In the genomic region with DNA sequence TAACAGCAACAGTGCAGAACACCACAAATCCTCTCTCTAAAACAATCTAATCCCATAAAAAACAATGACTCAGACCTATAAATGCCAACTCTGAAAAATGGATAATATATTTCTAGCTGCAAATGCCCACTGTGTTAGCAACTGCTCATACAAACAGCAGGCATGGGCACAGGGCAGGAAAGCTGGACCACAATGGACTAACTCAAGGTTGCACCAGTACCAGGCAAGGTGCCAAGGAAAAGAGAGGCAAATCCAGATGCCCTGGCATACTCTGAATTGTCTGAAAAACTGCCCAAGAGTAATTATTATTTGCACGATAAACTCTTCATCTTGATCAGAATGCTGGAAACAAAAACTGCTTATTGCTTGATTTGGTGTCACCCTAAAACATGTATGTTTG, we compare ENCODE assay signal across 11 mouse cellular contexts. TPM values are rescaled to one million over a fixed set of nuclear protein-coding genes. Genes with fewer than 3 reads are reported as not detected.
A peak's percentile ranks its signal among the peaks of the same experiment; 100 is the strongest.
DNase-seq lines count a peak whose midpoint lies in the region; ATAC-seq and TF ChIP-seq lines count a peak whose summit lies in the region.
"Had no signal": no experiment of that assay in that cellular context is flagged by ENCODE, and none has a peak within 500 bp of the region (broad histone marks: within the 10 kb centered on the region; RNA-seq: fewer than 3 reads in every experiment).

No protein-coding gene starts in this region.

- no peak overlapping the region for H3K27ac ChIP-seq in liver, adult 2 months (replicated peaks; ENCODE audit: insufficient read depth, low read depth, low read length)
- H3K27ac ChIP-seq: embryonic facial prominence, embryonic 12.5 days; midbrain, embryonic 15.5 days had no signal

- H3K36me3 ChIP-seq in liver, adult 2 months (ENCODE audit: control insufficient read depth, insufficient read depth, low read length) = peaks cover 29% of the 10 kb centered on the region

- DNase-seq in frontal cortex, postnatal 14 days (ENCODE audit: low spot score in 2 of 2) = no peak
- peak; percentile 89 for DNase-seq in liver, adult 2 months (ENCODE audit: extremely low read depth, low read depth, low spot score)
- DNase-seq in liver (no peak), Patski (ENCODE audit: low read depth, low spot score) (peak; percentile 97)
- DNase-seq in heart, postnatal 4 days = peak; percentile 35
- no peak for DNase-seq in spleen, adult 12 weeks (ENCODE audit: low spot score)
- DNase-seq in right cerebral cortex, postnatal 25 days = no peak
- DNase-seq: gastrocnemius, postnatal 10 days had no signal

- CTCF ChIA-PET in Patski (lab: Charles Lee) = interaction anchor here (1.0 kb wide), 1 partner anchor 52 kb away, joined by 3 read pairs; no protein-coding TSS in a partner anchor

- POLR2A ChIA-PET in Patski (lab: Charles Lee) = interaction anchor here (1.0 kb wide), 1 partner anchor 39 kb away, joined by 3 read pairs; no protein-coding TSS in a partner anchor

- TF ChIP-seq CTCF in liver, adult 2 months (IDR thresholded peaks at IDR 0.05; ENCODE audit: low read depth, low read length) = no peak
- no peak for TF ChIP-seq CTCF in Patski (IDR thresholded peaks at IDR 0.05)

- peak; percentile 27 for ATAC-seq in frontal cortex, adult (ENCODE audit: low TSS enrichment)
- ATAC-seq in Patski = peak; percentile 97
- ATAC-seq: midbrain, embryonic 15.5 days had no signal

- whole genome bisulfite sequencing in liver, adult 2 months = 17% methylated on average over 1 of the region's 1 CpGs

- no peak overlapping the region for H3K9ac ChIP-seq in liver, adult 2 months (ENCODE audit: low read depth, low read length)
- H3K9ac ChIP-seq: embryonic facial prominence, embryonic 12.5 days; midbrain, embryonic 15.5 days had no signal

- H3K4me3 ChIP-seq in liver, adult 2 months (ENCODE audit: insufficient read depth, low read depth, low read length) = no peak overlapping the region
- H3K4me3 ChIP-seq: embryonic facial prominence, embryonic 12.5 days; midbrain, embryonic 15.5 days had no signal

- no peaks in the 10 kb centered on the region for H3K27me3 ChIP-seq in liver, adult 2 months (ENCODE audit: control insufficient read depth, insufficient read depth, low read length)
- H3K27me3 ChIP-seq in Patski = no peaks in the 10 kb centered on the region
- H3K27me3 ChIP-seq: embryonic facial prominence, embryonic 12.5 days; midbrain, embryonic 15.5 days had no signal

- no peak for TF ChIP-seq POLR2A in liver, adult 2 months (IDR thresholded peaks at IDR 0.05; ENCODE audit: extremely low read depth, insufficient read depth, low read length)

- peaks cover 21% of the 10 kb centered on the region for H3K4me1 ChIP-seq in liver, adult 2 months (ENCODE audit: control insufficient read depth, insufficient read depth, low read length)
- H3K4me1 ChIP-seq: embryonic facial prominence, embryonic 12.5 days; midbrain, embryonic 15.5 days had no signal

- in situ Hi-C loops in Patski (cut with MboI; ENCODE audit: low pct_unique_long_range_greater_than_20kb) = no loop called here

- peaks cover 17% of the 10 kb centered on the region; the same call in 1 of the 2 replicates for H3K79me2 ChIP-seq in liver, adult 2 months (ENCODE audit: control insufficient read depth, insufficient read depth, low read length)

RNA-seq across cellular contexts. Expression of a gene that starts 42.8 kb away (rescaled TPM):
- total RNA-seq in liver, adult 2 months (2014; rRNA removed) = 3.0 and 4.1 TPM in 2 replicates
- 5.8 and 6.7 TPM in 2 replicates for polyA plus RNA-seq in liver, adult 2 months (2012; rRNA removed)
- polyA plus RNA-seq in Patski (2021) = 41.5 TPM
- 10 to 100 TPM; 29.4 to 32.5 TPM for total RNA-seq in heart, postnatal 4 days (2021)

RNA-seq across cellular contexts. Expression of a gene that starts 54.1 kb away (rescaled TPM):
- total RNA-seq in liver, adult 2 months (2014; rRNA removed) = 45.1 and 59.3 TPM in 2 replicates
- polyA plus RNA-seq in liver, adult 2 months (2012; rRNA removed) = 40.1 and 40.6 TPM in 2 replicates
- 172 TPM for polyA plus RNA-seq in Patski (2021)
- total RNA-seq in heart, postnatal 4 days (2021) = 100 to 1,000 TPM; 112 to 118 TPM

Comparison
In these comparisons a context has a peak if more than half of its experiments do, and no peak if none do; other contexts are left out.
1. DNase-seq: peak in liver, adult 2 months (single experiment), Patski (single experiment) and heart, postnatal 4 days (single experiment); none in frontal cortex, postnatal 14 days (0 of 2), liver (single experiment), spleen, adult 12 weeks (single experiment) and right cerebral cortex, postnatal 25 days (single experiment).